In genomic region chr16:27906036-27906435, GRCm38 (mm10) we compare ENCODE assay signal across 21 mouse cellular contexts.
DNase-seq lines count a peak whose midpoint lies in the region; TF ChIP-seq lines count a peak whose summit lies in the region.
"Had no signal": no experiment of that assay in that cellular context is flagged by ENCODE, and none has a peak within 500 bp of the region (broad histone marks: within the 10 kb centered on the region; RNA-seq: fewer than 3 reads in every experiment).

No protein-coding gene starts in this region.

- H3K9ac ChIP-seq in ES-Bruce4 (ENCODE audit: low read depth, poor library complexity, severe bottlenecking) (no peak overlapping the region), ES-E14 (ENCODE audit: insufficient read depth, low read depth, low read length, poor library complexity, severe bottlenecking) (no peak overlapping the region)
- H3K9ac ChIP-seq: embryonic facial prominence, embryonic 13.5 days; embryonic facial prominence, embryonic 15.5 days; forebrain, embryonic 12.5 days had no signal

- no peak for TF ChIP-seq CTCF in ES-Bruce4 (IDR thresholded peaks at IDR 0.05; ENCODE audit: low read depth, low read length)

- in situ Hi-C loops in ES-E14 (cut with MboI; ENCODE audit: low sequenced_read_pairs in 2 of 2, unreplicated experiment in 2 of 2) = no loop called here

- H3K36me3 ChIP-seq in ES-Bruce4 (ENCODE audit: control insufficient read depth, insufficient read depth, low read length, poor library complexity, severe bottlenecking) (no peaks in the 10 kb centered on the region), ES-E14 (ENCODE audit: control insufficient read depth, insufficient read depth, low read length, poor library complexity, severe bottlenecking) (no peaks in the 10 kb centered on the region)
- H3K36me3 ChIP-seq: embryonic facial prominence, embryonic 13.5 days; embryonic facial prominence, embryonic 15.5 days; forebrain, embryonic 10.5 days; forebrain, embryonic 12.5 days had no signal

- H3K27ac ChIP-seq in ES-Bruce4 (ENCODE audit: insufficient read depth, low read length) = no peak overlapping the region
- H3K27ac ChIP-seq in ES-E14 (ENCODE audit: insufficient read depth, low read depth, low read length, poor library complexity, severe bottlenecking) = no peak overlapping the region; the same call in 1 of the 2 replicates
- H3K27ac ChIP-seq: embryonic facial prominence, embryonic 13.5 days; embryonic facial prominence, embryonic 15.5 days; forebrain, embryonic 10.5 days; forebrain, embryonic 12.5 days had no signal

- intact Hi-C loops in heart, postnatal 36 days (cut with DNase I) = no loop called here

- H3K27me3 ChIP-seq in ES-Bruce4 (ENCODE audit: control insufficient read depth, insufficient read depth, low read length, poor library complexity, severe bottlenecking) = no peaks in the 10 kb centered on the region
- H3K27me3 ChIP-seq: CH12.LX; embryonic facial prominence, embryonic 13.5 days; embryonic facial prominence, embryonic 15.5 days; forebrain, embryonic 12.5 days had no signal

- H3K4me1 ChIP-seq in ES-Bruce4 (ENCODE audit: control insufficient read depth, insufficient read depth, low read length) = no peaks in the 10 kb centered on the region
- peaks cover 2 to 3% of the 10 kb centered on the region in 2 experiments; a peak in 2 of 4 replicates for H3K4me1 ChIP-seq in ES-E14 (ENCODE audit: control insufficient read depth in 2 of 2, insufficient read depth in 2 of 2, low read length in 2 of 2, poor library complexity in 1 of 2)
- H3K4me1 ChIP-seq: embryonic facial prominence, embryonic 13.5 days; embryonic facial prominence, embryonic 15.5 days; forebrain, embryonic 10.5 days; forebrain, embryonic 12.5 days had no signal

- TF ChIP-seq EP300 in ES-Bruce4 (IDR thresholded peaks at IDR 0.05; ENCODE audit: insufficient read depth, low read depth, low read length) = 0 out of 2 replicates have a peak, but pooled peaks have one; percentile 48

- no peak overlapping the region for H3K4me3 ChIP-seq in ES-Bruce4 (ENCODE audit: low read depth, low read length)
- no peak overlapping the region for H3K4me3 ChIP-seq in ES-E14 (ENCODE audit: insufficient read depth in 1 of 2, low read depth in 1 of 2, low read length in 2 of 2, poor library complexity in 1 of 2, severe bottlenecking in 1 of 2)
- H3K4me3 ChIP-seq: embryonic facial prominence, embryonic 13.5 days; embryonic facial prominence, embryonic 15.5 days; erythroblast, embryonic 14.5 days; forebrain, embryonic 10.5 days; forebrain, embryonic 12.5 days had no signal

- H3K9me3 ChIP-seq in ES-Bruce4 (replicated peaks; ENCODE audit: control insufficient read depth, insufficient read depth, low read length, poor library complexity, severe bottlenecking) = peaks cover 11% of the 10 kb centered on the region; the same call in 1 of the 2 replicates
- no peaks in the 10 kb centered on the region for H3K9me3 ChIP-seq in ES-E14 (ENCODE audit: control insufficient read depth, insufficient read depth, low read depth, low read length)
- H3K9me3 ChIP-seq: embryonic facial prominence, embryonic 13.5 days; embryonic facial prominence, embryonic 15.5 days; forebrain, embryonic 10.5 days; forebrain, embryonic 12.5 days had no signal

- DNase-seq in ES-E14 (ENCODE audit: low read depth, low spot score) = peak; percentile 26
- peak; percentile 29 for DNase-seq in ZHBTc4 (ENCODE audit: low read depth, low spot score)
- no peak for DNase-seq in heart, postnatal 36 days
- DNase-seq in spleen, adult 12 weeks (ENCODE audit: low spot score) = no peak
- DNase-seq: adrenal gland, adult 8-10 months; adrenal gland, postnatal 14 days; adrenal gland, postnatal 36 days; B cell, adult 2 months; cerebellum, adult 11-12 months; cerebellum, adult 2 months; cerebellum, adult 9-11 months; cerebellum, postnatal 14 days; cerebellum, postnatal 36 days; embryo, embryonic 11 days had no signal

- no peak for TF ChIP-seq POLR2A in ES-Bruce4 (IDR thresholded peaks at IDR 0.05; ENCODE audit: insufficient read depth, low read length)

TF ChIP-seq in ES-E14, 5 proteins besides CTCF, POLR2A, EP300 and RAD21:
- TF ChIP-seq MAFK (IDR thresholded peaks at IDR 0.05; ENCODE audit: insufficient read depth, low read depth, low read length) (no peak), ZC3H11A (IDR thresholded peaks at IDR 0.05; ENCODE audit: borderline replicate concordance, low read depth, low read length) (no peak), HCFC1 (IDR thresholded peaks at IDR 0.05; ENCODE audit: borderline replicate concordance, insufficient read depth, low read length) (no peak), ZNF384 (IDR thresholded peaks at IDR 0.05; ENCODE audit: low read depth, low read length) (no peak), CHD2 (IDR thresholded peaks at IDR 0.05; ENCODE audit: low read depth, low read length) (no peak)
TF ChIP-seq in ES-E14: peak in this region for 0.

Comparison
In these comparisons a context has a peak if more than half of its experiments do, and no peak if none do; other contexts are left out.
1. DNase-seq: peak in ES-E14 (single experiment) and ZHBTc4 (single experiment); none in heart, postnatal 36 days (0 of 2) and spleen, adult 12 weeks (single experiment).